Mouse (Mus musculus) spleen, adult 2 months (tissue): ENCODE results near the gene Cdhr4. TPM values are rescaled to one million over a fixed set of nuclear protein-coding genes. Genes with fewer than 3 reads are reported as not detected.

ENCODE experiments used
- DNase-seq, 2 experiments: peaks; one replicate each; pipeline versions ENCODE4 v3.0.0 to v3.0.0-alpha.2; 2012 to 2021; ENCODE audit warnings: low spot score in 2 of 2, low read depth in 1 of 2
- H3K27ac ChIP-seq: fragments of 200-500 bp; 2 replicates; pipeline ENCODE4 v1.5.1; 2012; ENCODE audit warnings: low read length, inconsistent platforms; ENCODE audit not compliant: insufficient read depth
- H3K27me3 ChIP-seq: fragments of 200-500 bp; 2 replicates; pipeline ENCODE4 v1.6.1; 2012; ENCODE audit warnings: mild to moderate bottlenecking, moderate library complexity, low read length, inconsistent platforms; ENCODE audit not compliant: control insufficient read depth, insufficient read depth
- H3K36me3 ChIP-seq: fragments of 200-500 bp; 2 replicates; pipeline ENCODE4 v1.6.1; 2012; ENCODE audit warnings: mild to moderate bottlenecking, low read length, inconsistent platforms; ENCODE audit not compliant: control insufficient read depth, insufficient read depth
- H3K4me1 ChIP-seq: fragments of 200-500 bp; 2 replicates; pipeline ENCODE4 v1.6.1; 2011; ENCODE audit warnings: inconsistent platforms; ENCODE audit not compliant: control insufficient read depth, insufficient read depth, insufficient read length
- H3K4me3 ChIP-seq: fragments of 200-500 bp; 2 replicates; pipeline ENCODE4 v1.5.1; 2011; ENCODE audit warnings: mild to moderate bottlenecking, inconsistent platforms; ENCODE audit not compliant: insufficient read depth, insufficient read length; ENCODE audit errors: extremely low read depth
- CTCF ChIP-seq: fragments of 200-500 bp; IDR thresholded peaks from 2 replicates; pipeline ENCODE4 v1.5.1; 2011; ENCODE audit warnings: mild to moderate bottlenecking, inconsistent platforms; ENCODE audit not compliant: insufficient read depth, insufficient read length, insufficient replicate concordance; ENCODE audit errors: extremely low read depth
- POLR2A ChIP-seq: fragments of 200-500 bp; IDR thresholded peaks from 2 replicates; pipeline ENCODE4 v1.6.1; 2011; ENCODE audit warnings: low read depth, low read length, inconsistent platforms
- WGBS: fragments of 180-500 bp; shearing (Covaris S2); methylation state at CpG from one replicate; pipeline ENCODE4 v1.1.7; 2018; 5-methylcytosine and 5-hydroxymethylcytosine counted together
- polyA plus RNA-seq: library from polyadenylated mRNA; depleted of rRNA; stranded (reverse); fragments of >200 nt; gene quantifications from 2 replicates; pipeline ENCODE4 v1.2.3, GENCODE M21; 2012

Gene Cdhr4
- polyA plus RNA-seq, 1 experiment, result 2.9 TPM

DNA sequence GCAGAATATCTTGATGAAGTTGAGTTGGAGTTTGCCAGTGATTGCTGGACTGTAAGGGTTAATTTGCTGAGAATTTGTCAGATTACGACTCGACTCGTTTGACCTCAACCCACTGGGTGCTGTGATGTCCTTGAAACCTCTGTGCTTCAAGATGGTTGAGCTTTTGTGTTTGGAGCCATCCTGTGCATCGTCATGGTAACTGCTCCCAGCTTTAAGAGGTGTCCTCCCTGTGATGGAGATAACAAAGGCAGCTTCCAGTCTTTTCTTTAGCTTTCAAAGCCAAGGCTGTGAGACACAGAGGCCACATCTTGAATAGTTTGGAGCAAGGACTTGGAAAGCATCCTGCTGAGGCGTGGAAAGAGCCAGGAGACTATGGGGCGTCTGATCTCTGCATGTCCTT lies 35.2 kb upstream of the Cdhr4 start:
- Histone ChIP-seq H3K27me3 (no peaks in the 10 kb centered on the region), H3K4me3 (no peak overlapping the region), H3K36me3 (0 out of 2 replicates have a peak, but pooled peaks cover 2% of the 10 kb centered on the region), H3K4me1 (no peaks in the 10 kb centered on the region), H3K27ac (no peak overlapping the region)
- no peak for TF ChIP-seq POLR2A
- TF ChIP-seq CTCF, result no peak
- no peak for DNase-seq
- 82% methylated on average over 6 of the region's 6 CpGs for WGBS

- DNase-seq, result no peak
- H3K4me1 ChIP-seq, result no peaks in the 10 kb centered on the region
- H3K36me3 ChIP-seq, result 0 out of 2 replicates have a peak, but pooled peaks cover 2% of the 10 kb centered on the region
- TF ChIP-seq POLR2A (no peak), CTCF (no peak)
- H3K27me3 ChIP-seq, result no peaks in the 10 kb centered on the region
- no peak overlapping the region for H3K4me3 ChIP-seq
- no peak overlapping the region for H3K27ac ChIP-seq
- 92% methylated on average over 6 of the region's 6 CpGs for WGBS
Measured at GRCm38 (mm10) chr9:107959896-107960295, 32.4 kb upstream of the Cdhr4 start.

GRCm38 (mm10) chr9:107960928-107961327 lies 31.4 kb upstream of the Cdhr4 start:
- H3K27ac ChIP-seq, result no peak overlapping the region
- no peaks in the 10 kb centered on the region for H3K4me1 ChIP-seq
- no peaks in the 10 kb centered on the region for H3K27me3 ChIP-seq
- DNase-seq, result no peak
- TF ChIP-seq POLR2A (no peak), CTCF (no peak; the same call in 1 of the 2 replicates)
- 0 out of 2 replicates have a peak, but pooled peaks cover 2% of the 10 kb centered on the region for H3K36me3 ChIP-seq
- no peak overlapping the region for H3K4me3 ChIP-seq
- 58% methylated on average over 4 of the region's 4 CpGs for WGBS

GRCm38 (mm10) chr9:107961351-107961762 lies 30.9 kb upstream of the Cdhr4 start:
- H3K27me3 ChIP-seq, result no peaks in the 10 kb centered on the region
- no peak for DNase-seq
- 92% methylated on average over 10 of the region's 10 CpGs for WGBS
- no peak overlapping the region for H3K4me3 ChIP-seq
- H3K27ac ChIP-seq, result no peak overlapping the region
- 0 out of 2 replicates have a peak, but pooled peaks cover 2% of the 10 kb centered on the region for H3K36me3 ChIP-seq
- no peak for TF ChIP-seq CTCF
- no peak for TF ChIP-seq POLR2A
- H3K4me1 ChIP-seq, result no peaks in the 10 kb centered on the region

GRCm38 (mm10) chr9:107961881-107962280 lies 30.4 kb upstream of the Cdhr4 start:
- 64% methylated on average over 5 of the region's 5 CpGs for WGBS
- H3K36me3 ChIP-seq, result 0 out of 2 replicates have a peak, but pooled peaks cover 2% of the 10 kb centered on the region
- H3K4me1 ChIP-seq, result no peaks in the 10 kb centered on the region
- DNase-seq, result no peak
- no peak overlapping the region for H3K4me3 ChIP-seq
- TF ChIP-seq POLR2A (no peak), CTCF (no peak)
- no peaks in the 10 kb centered on the region for H3K27me3 ChIP-seq
- H3K27ac ChIP-seq, result no peak overlapping the region

- TF ChIP-seq CTCF (no peak), POLR2A (no peak)
- H3K4me1 ChIP-seq, result no peaks in the 10 kb centered on the region
- DNase-seq, result no peak
- no peak overlapping the region for H3K4me3 ChIP-seq
- no peaks in the 10 kb centered on the region for H3K27me3 ChIP-seq
- H3K36me3 ChIP-seq, result no peaks in the 10 kb centered on the region
- 93% methylated on average over 9 of the region's 9 CpGs for WGBS
- H3K27ac ChIP-seq, result no peak overlapping the region
Measured at GRCm38 (mm10) chr9:107962916-107963315, 29.4 kb upstream of the Cdhr4 start.

DNA sequence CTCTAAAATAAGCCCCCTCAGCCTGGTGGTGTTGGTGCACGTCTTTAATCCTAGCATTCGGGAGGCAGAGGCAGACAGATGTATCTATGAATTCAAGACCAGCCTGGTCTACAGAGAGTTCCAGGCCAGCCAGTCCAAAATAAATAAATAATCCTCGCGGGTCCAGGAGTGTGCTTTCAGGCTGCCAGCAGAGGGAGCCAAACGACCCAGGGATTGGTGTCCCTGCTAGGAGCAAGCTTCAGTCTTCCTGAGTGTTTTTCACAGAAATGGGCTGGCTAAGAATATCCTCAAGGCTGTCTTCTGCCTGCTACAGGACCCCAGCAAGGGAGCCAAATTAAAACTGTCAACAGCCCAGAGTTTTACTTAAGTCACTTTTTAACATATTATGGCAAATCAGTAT lies 28.6 kb upstream of the Cdhr4 start:
- H3K27me3 ChIP-seq, result no peaks in the 10 kb centered on the region
- 18% methylated on average over 5 of the region's 5 CpGs for WGBS
- no peak for TF ChIP-seq POLR2A
- peak; percentile 98 for TF ChIP-seq CTCF
- no peak overlapping the region for H3K27ac ChIP-seq
- H3K4me1 ChIP-seq, result no peaks in the 10 kb centered on the region
- no peaks in the 10 kb centered on the region for H3K36me3 ChIP-seq
- DNase-seq, result peak; percentile 55 to 75
- no peak overlapping the region for H3K4me3 ChIP-seq
